Mouse (Mus musculus) limb, embryonic 12.5 days (tissue): ENCODE measurements around the gene Kif22. TPM values are rescaled to one million over a fixed set of nuclear protein-coding genes. Genes with fewer than 3 reads are reported as not detected.

Source experiments
- ATAC-seq: fragments of 200-750 bp; cut with Nextera tagmentation; 2 replicates; pipeline ENCODE4 v1.8.0; 2017; ENCODE audit warnings: low read depth, moderate TSS enrichment; ENCODE audit not compliant: insufficient number of reproducible peaks, insufficient read depth, low FRiP score, low TSS enrichment
- H3K27ac ChIP-seq: fragments of 300-500 bp; sonication (generic); 2 replicates; pipeline ENCODE4 v1.5.1; 2016; ENCODE audit warnings: mild to moderate bottlenecking, moderate library complexity
- H3K27me3 ChIP-seq: fragments of 300-500 bp; sonication (generic); 2 replicates; pipeline ENCODE4 v1.6.1; 2016; ENCODE audit warnings: mild to moderate bottlenecking, moderate library complexity
- H3K36me3 ChIP-seq: fragments of 300-500 bp; sonication (generic); 2 replicates; pipeline ENCODE4 v1.6.1; 2016; ENCODE audit warnings: mild to moderate bottlenecking, moderate library complexity
- H3K4me1 ChIP-seq: fragments of 300-500 bp; sonication (generic); replicated peaks from 2 replicates; pipeline ENCODE4 v1.6.1; 2016
- H3K4me2 ChIP-seq: fragments of 300-500 bp; sonication (generic); 2 replicates; pipeline ENCODE4 v1.6.1; 2016; ENCODE audit warnings: mild to moderate bottlenecking, moderate library complexity
- H3K4me3 ChIP-seq: fragments of 300-500 bp; sonication (generic); replicated peaks from 2 replicates; pipeline ENCODE4 v1.5.1; 2016; ENCODE audit warnings: mild to moderate bottlenecking
- H3K9ac ChIP-seq: fragments of 300-500 bp; sonication (generic); replicated peaks from 2 replicates; pipeline ENCODE4 v1.6.1; 2016; ENCODE audit warnings: mild to moderate bottlenecking, moderate library complexity
- H3K9me3 ChIP-seq: fragments of 300-500 bp; sonication (generic); 2 replicates; pipeline ENCODE4 v1.6.1; 2016; ENCODE audit warnings: mild to moderate bottlenecking, moderate library complexity
- WGBS: fragments of 180-500 bp; shearing (Covaris S2); methylation state at CpG from one replicate; pipeline ENCODE4 v1.1.7; 2016; 5-methylcytosine and 5-hydroxymethylcytosine counted together
- polyA plus RNA-seq: library from polyadenylated mRNA; unstranded; fragments of >200 nt; fragmentation: Nextera tagmentation; extraction: Ambion mirVana; gene quantifications from 2 replicates; pipeline ENCODE4 v1.2.1, GENCODE M21; 2016

The Kif22 gene
- polyA plus RNA-seq, 1 experiment from 2014 or later = 161 TPM

DNA sequence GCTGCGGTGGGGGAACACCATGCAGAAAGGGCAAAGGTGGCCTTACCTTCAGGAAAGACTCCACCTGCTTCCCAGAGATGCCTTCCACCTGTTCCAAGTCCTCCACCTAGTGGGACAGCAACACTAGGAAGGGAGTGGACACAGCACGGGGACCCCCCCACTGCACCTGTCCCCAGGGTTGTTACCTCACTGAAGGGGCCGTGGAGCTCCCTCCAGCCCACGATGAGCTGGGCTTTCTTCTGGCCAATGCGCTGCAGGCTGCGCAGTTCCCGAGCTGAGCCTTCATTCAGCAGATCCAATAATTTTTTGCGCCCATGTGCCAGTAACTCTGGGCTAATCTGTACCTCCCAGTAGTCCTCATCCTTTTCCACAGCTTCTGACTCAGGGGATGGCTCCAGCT lies 14.4 kb downstream of the Kif22 start:
- peaks cover 74% of the 10 kb centered on the region for H3K36me3 ChIP-seq
- H3K27me3 ChIP-seq = no peaks in the 10 kb centered on the region
- H3K9me3 ChIP-seq = no peaks in the 10 kb centered on the region
- peak; percentile 9 for ATAC-seq
- H3K27ac ChIP-seq = peak overlapping the region; percentile 99
- H3K4me3 ChIP-seq = peak overlapping the region; percentile 98
- H3K9ac ChIP-seq = peak overlapping the region; percentile 99
- H3K4me2 ChIP-seq = peak overlapping the region; percentile 92
- peaks cover 29% of the 10 kb centered on the region for H3K4me1 ChIP-seq
- WGBS = 72% methylated on average over 8 of the region's 8 CpGs

- H3K36me3 ChIP-seq = peaks cover 74% of the 10 kb centered on the region
- H3K4me3 ChIP-seq = peak within 1 kb of the TSS; percentile 98
- H3K4me1 ChIP-seq = peaks cover 36% of the 10 kb centered on the region
- H3K4me2 ChIP-seq = peak within 1 kb of the TSS; percentile 92
- no peaks in the 10 kb centered on the region for H3K9me3 ChIP-seq
- peak within 1 kb of the TSS; percentile 99 for H3K27ac ChIP-seq
- no peaks in the 10 kb centered on the region for H3K27me3 ChIP-seq
- peak; percentile 88 for ATAC-seq
- 2% methylated on average over 56 of the region's 63 CpGs for WGBS
- H3K9ac ChIP-seq = peak within 1 kb of the TSS; percentile 99
Measured at GRCm38 (mm10) chr7:127026984-127027726, 15.1 kb downstream of the Kif22 start, which contains the start of gene Maz. Gene Maz, minus strand, starts transcription at chr7:127027037.

DNA sequence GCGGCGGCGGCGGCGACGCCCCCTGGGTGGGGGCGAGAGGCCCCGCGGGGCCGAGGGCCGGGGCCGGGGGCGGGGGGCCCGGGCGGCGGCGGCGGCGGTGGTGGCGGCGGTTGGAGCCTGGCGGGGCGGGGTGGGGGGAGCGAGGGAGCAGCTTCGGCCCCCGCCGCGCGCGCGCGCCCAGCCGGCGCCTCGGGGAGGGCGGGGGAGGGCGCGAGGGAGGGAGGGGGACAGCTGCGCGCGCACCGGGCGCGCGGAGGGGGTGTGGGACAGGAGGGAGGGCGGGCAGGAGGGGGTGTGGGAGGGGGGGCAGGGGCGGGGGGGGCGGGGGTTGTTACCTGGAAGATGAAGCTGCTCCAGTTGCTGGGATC lies 15.7 kb downstream of the Kif22 start:
- WGBS = no CpG with 5 or more reads among the region's 48 CpGs
- no peaks in the 10 kb centered on the region for H3K27me3 ChIP-seq
- no peak for ATAC-seq
- peak overlapping the region; percentile 99 for H3K27ac ChIP-seq
- peak overlapping the region; percentile 98 for H3K4me3 ChIP-seq
- H3K4me1 ChIP-seq = peaks cover 42% of the 10 kb centered on the region
- peaks cover 74% of the 10 kb centered on the region for H3K36me3 ChIP-seq
- H3K9ac ChIP-seq = peak overlapping the region; percentile 99
- H3K4me2 ChIP-seq = peak overlapping the region; percentile 92
- no peaks in the 10 kb centered on the region for H3K9me3 ChIP-seq

DNA sequence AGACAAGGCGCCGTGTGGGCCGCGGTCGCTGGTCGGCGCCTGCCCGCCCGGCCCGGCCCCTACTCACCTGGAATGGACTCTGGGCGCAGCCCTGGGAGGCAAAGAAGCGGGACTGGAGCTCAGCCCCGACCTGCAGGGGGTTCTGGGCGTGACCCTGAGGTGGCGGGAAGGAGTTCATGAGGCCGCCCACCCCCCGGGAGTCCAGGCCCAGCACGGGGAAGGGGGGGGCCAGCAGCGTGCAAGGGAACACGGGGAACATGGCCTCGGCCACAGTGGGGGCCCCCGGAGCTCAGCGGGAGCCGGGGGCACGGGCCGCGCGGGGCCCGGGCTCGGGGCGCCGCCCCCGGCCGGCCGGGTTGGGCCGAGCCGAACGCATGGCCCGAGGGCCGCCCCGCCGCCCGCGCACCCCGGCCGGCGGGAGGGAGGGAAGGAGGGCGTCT lies 16.1 kb downstream of the Kif22 start:
- Histone ChIP-seq H3K27me3 (no peaks in the 10 kb centered on the region), H3K4me2 (peak overlapping the region; percentile 92), H3K4me1 (peaks cover 46% of the 10 kb centered on the region), H3K9ac (peak overlapping the region; percentile 99), H3K9me3 (no peaks in the 10 kb centered on the region), H3K27ac (peak overlapping the region; percentile 99), H3K36me3 (peaks cover 72% of the 10 kb centered on the region), H3K4me3 (peak overlapping the region; percentile 98)
- WGBS = 0% methylated on average over 32 of the region's 48 CpGs
- peak; percentile 16 for ATAC-seq

DNA sequence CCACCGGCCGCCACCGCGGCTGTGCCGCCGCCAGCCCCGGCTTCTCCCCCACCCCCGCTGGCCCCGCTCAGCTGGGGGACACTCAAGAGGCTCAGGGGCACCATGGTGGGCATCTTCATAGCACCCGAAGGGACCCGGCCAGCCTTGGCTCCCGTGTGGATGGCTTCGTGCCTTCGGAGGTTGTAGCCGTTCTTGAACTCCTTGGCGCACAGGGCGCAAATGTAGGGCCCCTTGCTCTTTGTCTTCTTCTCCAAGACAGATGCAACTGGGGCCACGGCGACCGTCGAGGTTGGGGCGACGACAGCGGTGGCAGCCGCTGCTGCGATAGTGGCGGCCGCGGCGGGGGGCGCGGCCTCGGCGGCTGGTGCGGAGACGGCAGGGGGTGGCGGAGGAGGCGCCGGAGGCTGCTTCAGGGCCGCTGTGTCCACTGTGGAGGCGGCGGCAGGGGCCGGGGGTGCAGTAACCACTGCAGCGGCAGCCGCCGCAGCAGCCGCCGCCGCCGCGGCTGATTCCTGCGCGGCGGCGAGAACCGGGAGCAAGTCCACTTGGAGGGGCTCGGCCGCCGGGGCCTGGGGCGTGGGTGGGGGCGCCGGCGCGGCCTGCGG lies 16.6 kb downstream of the Kif22 start:
- under 1% methylated on average over 61 of the region's 65 CpGs for WGBS
- Histone ChIP-seq H3K4me3 (peak overlapping the region; percentile 98), H3K36me3 (peaks cover 66% of the 10 kb centered on the region), H3K9me3 (no peaks in the 10 kb centered on the region), H3K4me2 (peak overlapping the region; percentile 92), H3K4me1 (peaks cover 50% of the 10 kb centered on the region), H3K27me3 (no peaks in the 10 kb centered on the region), H3K9ac (peak overlapping the region; percentile 99), H3K27ac (peak overlapping the region; percentile 99)
- no peak for ATAC-seq

DNA sequence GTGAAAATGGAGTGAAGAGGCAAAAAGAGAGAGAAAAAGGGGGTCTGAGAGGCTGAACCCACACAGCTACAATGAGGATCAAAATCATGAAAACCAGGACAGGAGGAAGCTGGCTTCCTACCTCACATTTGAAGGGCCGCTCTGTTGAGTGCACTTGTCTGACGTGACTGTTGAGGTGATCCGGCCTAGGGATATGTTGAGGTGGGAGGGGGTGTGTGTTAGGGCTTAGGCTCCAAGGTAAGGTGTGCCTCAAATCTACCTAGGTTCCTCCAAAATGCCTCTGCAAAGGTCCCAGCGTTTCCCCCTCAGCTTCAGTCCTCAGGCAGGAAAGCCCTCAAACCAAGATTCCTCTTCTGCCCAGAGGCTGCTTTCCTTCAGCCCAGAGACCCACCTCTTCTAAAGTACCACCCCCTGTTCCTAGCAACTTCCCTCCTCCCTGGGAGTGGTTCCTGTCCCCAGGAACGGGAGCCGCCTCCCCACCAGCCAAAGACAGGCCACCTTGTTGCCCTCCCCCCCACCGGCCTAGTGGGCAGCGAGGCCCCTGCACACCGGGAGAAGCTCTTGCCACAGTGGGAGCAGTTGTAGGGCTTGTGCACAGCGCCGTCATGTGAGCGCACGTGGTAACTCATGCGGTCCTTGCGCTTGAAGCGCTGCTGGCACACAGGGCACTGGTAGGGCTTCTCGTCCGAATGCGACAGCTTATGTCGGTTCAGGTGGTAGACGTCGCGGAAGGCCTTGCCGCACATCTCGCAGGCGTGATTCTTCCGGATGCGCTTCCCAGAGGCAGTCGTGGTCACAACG lies 17.3 kb downstream of the Kif22 start:
- peak overlapping the region; percentile 99 for H3K27ac ChIP-seq
- WGBS = under 1% methylated on average over 30 of the region's 30 CpGs
- H3K4me2 ChIP-seq = peak overlapping the region; percentile 92
- ATAC-seq = no peak
- no peaks in the 10 kb centered on the region for H3K27me3 ChIP-seq
- H3K4me3 ChIP-seq = peak overlapping the region; percentile 98
- peaks cover 58% of the 10 kb centered on the region for H3K4me1 ChIP-seq
- no peaks in the 10 kb centered on the region for H3K9me3 ChIP-seq
- H3K9ac ChIP-seq = peak overlapping the region; percentile 99
- H3K36me3 ChIP-seq = peaks cover 59% of the 10 kb centered on the region

GRCm38 (mm10) chr7:127023896-127024690 lies 18.2 kb downstream of the Kif22 start:
- H3K4me1 ChIP-seq = peaks cover 66% of the 10 kb centered on the region
- peaks cover 51% of the 10 kb centered on the region for H3K36me3 ChIP-seq

DNA sequence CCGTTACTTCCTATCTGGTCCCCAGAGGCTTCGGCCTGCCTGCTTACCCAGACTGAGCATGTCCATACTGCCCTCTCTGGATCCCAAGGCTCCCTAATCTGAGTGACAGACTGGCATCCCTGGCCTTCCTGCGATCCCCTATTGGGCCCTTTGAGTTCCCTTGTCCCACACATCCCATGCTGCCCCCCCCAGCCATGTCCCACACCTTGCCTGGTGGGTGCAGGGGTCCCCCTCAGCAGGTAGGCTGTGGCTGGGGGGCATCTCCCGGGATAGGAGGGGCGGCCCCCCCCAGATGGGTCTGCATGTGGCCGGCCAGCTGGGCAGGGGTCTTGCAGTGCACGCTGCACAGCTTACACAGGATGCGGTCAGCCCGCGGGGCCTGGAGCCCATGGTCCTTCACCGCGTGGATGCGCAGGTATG lies 19.0 kb downstream of the Kif22 start:
- Histone ChIP-seq H3K27ac (peak overlapping the region; percentile 46), H3K4me2 (peak overlapping the region; percentile 92), H3K9ac (peak overlapping the region; percentile 99), H3K36me3 (peaks cover 46% of the 10 kb centered on the region), H3K4me1 (peaks cover 72% of the 10 kb centered on the region), H3K4me3 (peak overlapping the region; percentile 98), H3K9me3 (no peaks in the 10 kb centered on the region), H3K27me3 (no peaks in the 10 kb centered on the region)
- 83% methylated on average over 13 of the region's 13 CpGs for WGBS
- ATAC-seq = no peak

More at GRCm38 (mm10) chr7:127023896-127024690, 18.2 kb downstream of the Kif22 start:
- ATAC-seq = no peak
- peak overlapping the region; percentile 98 for H3K4me3 ChIP-seq
- peak overlapping the region; percentile 92 for H3K4me2 ChIP-seq
- no peaks in the 10 kb centered on the region for H3K27me3 ChIP-seq
- 30% methylated on average over 19 of the region's 19 CpGs for WGBS
- peak overlapping the region; percentile 99 for H3K9ac ChIP-seq
- 0 out of 2 replicates have a peak overlapping the region, but pooled peaks have one; percentile 99 for H3K27ac ChIP-seq
- H3K9me3 ChIP-seq = no peaks in the 10 kb centered on the region

DNA sequence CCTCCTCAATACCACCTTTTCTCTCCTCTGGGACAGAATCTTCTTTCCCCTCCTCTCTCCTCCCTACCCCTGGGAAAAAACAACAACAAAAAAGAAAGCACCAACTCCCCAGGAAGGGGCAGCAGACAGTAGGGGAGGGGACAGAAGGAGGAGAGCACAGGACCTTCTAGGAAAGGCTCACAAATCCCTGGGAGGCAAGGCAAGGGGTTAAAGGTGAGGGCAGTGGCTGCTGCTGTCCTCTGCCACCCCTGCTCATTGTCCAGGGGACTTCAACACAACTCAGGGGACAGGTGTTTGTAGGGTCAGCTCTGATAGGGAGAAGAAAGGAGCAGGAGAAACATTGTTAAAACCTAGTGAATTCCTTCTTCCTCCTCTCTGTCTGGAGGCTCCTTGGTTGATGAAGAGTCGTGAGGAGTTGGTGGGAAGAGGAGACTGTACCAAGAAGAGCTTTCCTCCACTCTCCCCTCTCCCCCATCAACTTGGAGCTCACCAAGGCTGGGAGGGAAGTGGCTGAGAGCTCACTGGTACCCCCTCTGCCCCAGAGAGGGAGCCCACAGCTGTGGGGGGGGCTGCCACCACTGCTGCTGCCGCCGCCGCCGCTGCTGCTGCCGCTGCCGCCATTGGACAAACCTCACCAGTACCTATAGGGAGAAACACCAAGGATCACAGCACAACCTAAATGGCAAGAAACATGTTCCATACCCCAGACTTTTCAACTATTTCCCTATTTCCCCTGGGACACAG lies 19.6 kb downstream of the Kif22 start:
- Histone ChIP-seq H3K9me3 (no peaks in the 10 kb centered on the region), H3K4me3 (peak overlapping the region; percentile 98), H3K9ac (peak overlapping the region; percentile 99), H3K4me2 (peak overlapping the region; percentile 92), H3K4me1 (peaks cover 72% of the 10 kb centered on the region), H3K36me3 (peaks cover 41% of the 10 kb centered on the region), H3K27ac (peak overlapping the region; percentile 92), H3K27me3 (no peaks in the 10 kb centered on the region)
- no peak for ATAC-seq
- 89% methylated on average over 7 of the region's 7 CpGs for WGBS
